Mouse (Mus musculus): ENCODE data around the gene Qk. TPM values are rescaled to one million over a fixed set of nuclear protein-coding genes. Genes with fewer than 3 reads are reported as not detected.

Gene Qk
- polyA plus RNA-seq (2015; fragmentation: Nextera tagmentation; extraction: Ambion mirVana) = 54.1 and 56.1 TPM in 2 replicates

GRCm38 (mm10) chr17:10319685-10320455, at the start of gene Qk:
TSS of gene Qk (minus strand) at chr17:10319854.
- ATAC-seq = peak; percentile 90
- H3K9me3 ChIP-seq (replicated peaks) = no peaks in the 10 kb centered on the region
- H3K9ac ChIP-seq = peak within 1 kb of the TSS; percentile 99
- H3K4me3 ChIP-seq = peak within 1 kb of the TSS; percentile 91
- H3K4me2 ChIP-seq = peak within 1 kb of the TSS; percentile 65
- WGBS = under 1% methylated on average over 78 of the region's 86 CpGs
- peak within 1 kb of the TSS; percentile 99 for H3K27ac ChIP-seq
- H3K27me3 ChIP-seq = no peaks in the 10 kb centered on the region
- H3K36me3 ChIP-seq (ENCODE audit: poor library complexity, severe bottlenecking) = peaks cover under 1% of the 10 kb centered on the region; the same call in 1 of the 2 replicates
- peaks cover 29% of the 10 kb centered on the region for H3K4me1 ChIP-seq

DNA sequence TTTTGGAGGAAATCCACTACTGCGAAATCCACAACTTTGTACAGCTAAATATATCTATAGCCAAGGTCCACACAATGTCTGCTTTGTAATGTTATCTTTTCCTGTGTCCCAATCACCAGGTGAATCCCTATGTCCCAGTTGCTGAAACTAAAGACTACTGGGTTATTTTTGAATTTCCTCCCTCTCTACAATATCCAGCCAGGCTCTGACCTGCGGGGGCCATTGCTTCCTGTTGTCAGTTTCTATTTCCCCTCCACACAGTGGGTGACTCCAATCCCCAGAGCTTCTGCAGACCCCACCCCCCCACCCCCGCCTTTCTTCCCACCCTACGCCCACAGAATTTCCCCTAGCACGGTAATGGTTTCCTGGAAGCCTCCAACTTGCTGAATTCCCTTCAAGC, 47.4 kb upstream of the Qk start:
- Histone ChIP-seq H3K27ac (no peak overlapping the region), H3K9ac (no peak overlapping the region), H3K4me2 (no peak overlapping the region), H3K27me3 (no peaks in the 10 kb centered on the region), H3K9me3 (replicated peaks) (no peaks in the 10 kb centered on the region), H3K36me3 (ENCODE audit: poor library complexity, severe bottlenecking) (no peaks in the 10 kb centered on the region), H3K4me1 (no peaks in the 10 kb centered on the region), H3K4me3 (no peak overlapping the region)
- 93% methylated on average over 5 of the region's 5 CpGs for WGBS
- no peak for ATAC-seq

DNA sequence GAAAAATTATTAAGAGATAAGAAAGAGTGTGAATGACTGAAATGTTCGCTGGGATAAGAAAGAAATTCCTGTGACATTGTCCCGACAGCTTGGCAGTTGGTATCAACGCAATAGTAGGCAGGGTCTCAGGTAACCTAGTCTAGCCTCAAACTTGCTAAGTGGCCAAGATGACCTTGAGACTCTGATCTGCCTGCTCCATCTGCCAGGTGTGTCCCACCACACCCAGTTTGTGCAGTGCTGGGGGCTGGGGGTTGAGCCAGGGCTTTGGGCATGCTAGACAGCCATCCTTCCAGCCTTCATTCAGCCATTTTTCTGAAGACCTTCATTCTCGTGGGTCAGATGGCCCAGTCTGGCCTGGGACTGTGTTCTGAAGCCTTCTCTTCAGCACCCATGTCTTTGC, 46.9 kb upstream of the Qk start:
- Histone ChIP-seq H3K9me3 (replicated peaks) (no peaks in the 10 kb centered on the region), H3K4me1 (no peaks in the 10 kb centered on the region), H3K4me2 (no peak overlapping the region), H3K9ac (no peak overlapping the region), H3K4me3 (no peak overlapping the region), H3K36me3 (ENCODE audit: poor library complexity, severe bottlenecking) (no peaks in the 10 kb centered on the region), H3K27me3 (no peaks in the 10 kb centered on the region), H3K27ac (no peak overlapping the region)
- 95% methylated on average over 4 of the region's 4 CpGs for WGBS
- no peak for ATAC-seq

GRCm38 (mm10) chr17:10365501-10366482, 46.1 kb upstream of the Qk start:
- H3K27me3 ChIP-seq = no peaks in the 10 kb centered on the region
- H3K9ac ChIP-seq = no peak overlapping the region
- peaks cover 5% of the 10 kb centered on the region for H3K4me1 ChIP-seq
- 66% methylated on average over 13 of the region's 13 CpGs for WGBS
- no peaks in the 10 kb centered on the region for H3K9me3 ChIP-seq (replicated peaks)
- H3K4me3 ChIP-seq = no peak overlapping the region
- H3K27ac ChIP-seq = no peak overlapping the region
- no peak for ATAC-seq
- H3K4me2 ChIP-seq = no peak overlapping the region
- H3K36me3 ChIP-seq (ENCODE audit: poor library complexity, severe bottlenecking) = no peaks in the 10 kb centered on the region

DNA sequence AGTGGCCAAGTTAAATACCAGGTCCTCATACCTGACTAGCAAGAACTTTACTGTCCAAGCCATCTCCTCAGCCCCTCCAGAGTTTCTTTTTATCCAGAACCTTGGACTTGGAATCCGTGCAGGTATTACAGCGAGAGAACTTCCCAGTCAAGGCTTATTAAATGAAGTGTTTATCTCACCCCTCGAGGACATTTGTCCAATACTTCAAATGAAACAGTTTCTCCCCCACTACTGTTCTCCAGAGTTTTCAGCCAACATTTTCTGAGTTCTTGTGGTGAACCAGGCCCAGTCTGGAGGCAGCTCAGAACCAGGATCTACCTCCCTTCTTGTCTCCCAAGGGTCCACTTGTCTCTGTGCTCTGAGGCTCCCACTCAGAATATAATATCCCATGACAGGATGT, 43.5 kb upstream of the Qk start:
- no peak for ATAC-seq
- Histone ChIP-seq H3K9me3 (replicated peaks) (no peaks in the 10 kb centered on the region), H3K4me2 (no peak overlapping the region), H3K27ac (no peak overlapping the region), H3K4me3 (no peak overlapping the region), H3K36me3 (ENCODE audit: poor library complexity, severe bottlenecking) (no peaks in the 10 kb centered on the region), H3K4me1 (peaks cover 9% of the 10 kb centered on the region), H3K27me3 (no peaks in the 10 kb centered on the region), H3K9ac (no peak overlapping the region)
- 95% methylated on average over 3 of the region's 3 CpGs for WGBS

- no peak overlapping the region for H3K4me3 ChIP-seq
- H3K9me3 ChIP-seq (replicated peaks) = no peaks in the 10 kb centered on the region
- peaks cover 17% of the 10 kb centered on the region for H3K4me1 ChIP-seq
- H3K27ac ChIP-seq = no peak overlapping the region
- no peaks in the 10 kb centered on the region for H3K36me3 ChIP-seq (ENCODE audit: poor library complexity, severe bottlenecking)
- no peaks in the 10 kb centered on the region for H3K27me3 ChIP-seq
- 88% methylated on average over 7 of the region's 7 CpGs for WGBS
- H3K4me2 ChIP-seq = no peak overlapping the region
- ATAC-seq = no peak
- H3K9ac ChIP-seq = no peak overlapping the region
Observed at GRCm38 (mm10) chr17:10361882-10362291, 42.2 kb upstream of the Qk start.

DNA sequence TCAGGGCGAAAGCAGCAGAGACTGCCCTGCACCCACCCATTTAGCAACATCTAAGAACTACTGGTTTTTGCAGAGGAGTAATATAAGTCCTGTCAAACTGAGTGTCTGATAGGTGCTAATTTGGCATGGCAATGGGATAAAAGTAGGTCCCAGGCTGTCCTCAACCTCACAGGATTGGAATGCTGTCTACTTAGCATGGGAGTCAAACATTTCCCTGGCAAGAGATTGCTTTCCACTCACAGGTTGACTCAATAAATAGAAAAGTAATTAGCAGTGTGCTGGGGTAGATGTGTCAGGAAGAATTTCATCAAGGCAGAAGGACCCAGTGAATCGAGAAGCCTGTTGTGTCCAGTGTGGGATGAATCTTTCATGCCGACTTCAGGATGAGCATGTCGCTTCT, 41.1 kb upstream of the Qk start:
- ATAC-seq = no peak; the same call in 1 of the 2 replicates
- 68% methylated on average over 4 of the region's 4 CpGs for whole genome bisulfite sequencing

GRCm38 (mm10) chr17:10359466-10359865, 39.8 kb upstream of the Qk start:
- H3K9me3 ChIP-seq (replicated peaks) = no peaks in the 10 kb centered on the region
- WGBS = 91% methylated on average over 14 of the region's 14 CpGs
- no peak overlapping the region for H3K9ac ChIP-seq

More for the DNA sequence above, 41.1 kb upstream of the Qk start:
- no peaks in the 10 kb centered on the region for H3K9me3 ChIP-seq (replicated peaks)
- no peaks in the 10 kb centered on the region for H3K27me3 ChIP-seq
- no peak overlapping the region for H3K9ac ChIP-seq
- H3K36me3 ChIP-seq (ENCODE audit: poor library complexity, severe bottlenecking) = no peaks in the 10 kb centered on the region
- no peak overlapping the region for H3K4me2 ChIP-seq
- peaks cover 17% of the 10 kb centered on the region for H3K4me1 ChIP-seq
- no peak overlapping the region for H3K4me3 ChIP-seq
- no peak overlapping the region for H3K27ac ChIP-seq

DNA sequence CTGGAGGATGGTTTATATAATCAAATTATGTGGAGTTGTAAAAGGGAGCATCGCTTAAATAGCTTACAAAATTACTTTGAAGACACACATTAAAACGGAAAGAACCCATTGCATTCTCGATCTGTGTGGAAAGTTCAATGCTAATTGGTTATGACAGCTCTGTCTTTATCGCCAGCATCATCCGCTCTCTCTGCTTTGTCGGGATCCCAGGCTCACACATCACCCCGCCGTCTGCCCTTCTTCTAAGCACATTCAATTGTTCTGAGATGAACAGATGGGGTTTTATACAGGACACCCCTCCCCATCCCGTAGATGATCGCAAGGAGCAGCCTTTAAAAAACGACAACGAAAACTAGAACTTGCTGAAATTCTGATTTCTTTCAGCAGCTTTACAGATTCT, 37.7 kb upstream of the Qk start:
- H3K27ac ChIP-seq = no peak overlapping the region
- no peaks in the 10 kb centered on the region for H3K36me3 ChIP-seq (ENCODE audit: poor library complexity, severe bottlenecking)
- peaks cover 17% of the 10 kb centered on the region for H3K4me1 ChIP-seq
- H3K9me3 ChIP-seq (replicated peaks) = 0 out of 2 replicates have a peak, but pooled peaks cover 3% of the 10 kb centered on the region
- no peak overlapping the region for H3K4me2 ChIP-seq
- no peak overlapping the region for H3K4me3 ChIP-seq
- ATAC-seq = no peak
- no peak overlapping the region for H3K9ac ChIP-seq
- H3K27me3 ChIP-seq = no peaks in the 10 kb centered on the region
- WGBS = 48% methylated on average over 12 of the region's 12 CpGs

More at GRCm38 (mm10) chr17:10359466-10359865, 39.8 kb upstream of the Qk start:
- Histone ChIP-seq H3K4me1 (peaks cover 17% of the 10 kb centered on the region), H3K4me2 (no peak overlapping the region), H3K36me3 (ENCODE audit: poor library complexity, severe bottlenecking) (no peaks in the 10 kb centered on the region), H3K27ac (no peak overlapping the region), H3K27me3 (no peaks in the 10 kb centered on the region), H3K4me3 (no peak overlapping the region)
- no peak for ATAC-seq

- WGBS = 58% methylated on average over 6 of the region's 6 CpGs
- Histone ChIP-seq H3K4me2 (no peak overlapping the region), H3K9ac (no peak overlapping the region), H3K27me3 (no peaks in the 10 kb centered on the region), H3K36me3 (ENCODE audit: poor library complexity, severe bottlenecking) (no peaks in the 10 kb centered on the region), H3K27ac (no peak overlapping the region), H3K4me1 (peaks cover 17% of the 10 kb centered on the region), H3K4me3 (no peak overlapping the region), H3K9me3 (replicated peaks) (0 out of 2 replicates have a peak, but pooled peaks cover 3% of the 10 kb centered on the region)
- no peak for ATAC-seq
Observed at GRCm38 (mm10) chr17:10356294-10356693, 36.6 kb upstream of the Qk start.

GRCm38 (mm10) chr17:10355746-10356145, 36.1 kb upstream of the Qk start:
- Histone ChIP-seq H3K4me1 (peaks cover 12% of the 10 kb centered on the region), H3K9me3 (replicated peaks) (0 out of 2 replicates have a peak, but pooled peaks cover 3% of the 10 kb centered on the region), H3K4me3 (no peak overlapping the region), H3K4me2 (no peak overlapping the region), H3K36me3 (ENCODE audit: poor library complexity, severe bottlenecking) (no peaks in the 10 kb centered on the region), H3K9ac (no peak overlapping the region), H3K27ac (no peak overlapping the region), H3K27me3 (no peaks in the 10 kb centered on the region)
- WGBS = 47% methylated on average over 8 of the region's 8 CpGs
- no peak for ATAC-seq

DNA sequence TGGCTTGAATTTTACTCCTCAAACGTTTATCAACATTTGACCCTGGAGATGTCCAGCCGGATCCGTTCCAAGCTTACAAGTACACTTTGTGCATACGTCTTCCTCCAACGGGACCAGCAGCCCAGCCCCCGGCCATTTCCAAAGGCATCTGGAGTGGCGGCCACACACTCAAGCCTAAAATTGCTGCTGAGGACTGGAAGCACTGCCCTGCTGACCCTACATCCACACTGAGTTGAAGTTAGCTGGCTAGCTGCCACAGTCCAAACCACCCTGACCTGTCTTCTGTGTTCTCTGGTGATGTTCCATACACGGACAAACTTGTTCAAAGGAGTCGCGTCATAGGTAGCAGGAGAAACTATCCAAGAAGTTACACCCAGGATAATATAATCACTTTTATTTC, 18.6 kb upstream of the Qk start:
- Histone ChIP-seq H3K4me3 (no peak overlapping the region), H3K27ac (no peak overlapping the region), H3K9ac (no peak overlapping the region), H3K4me2 (no peak overlapping the region), H3K9me3 (replicated peaks) (no peaks in the 10 kb centered on the region), H3K27me3 (no peaks in the 10 kb centered on the region), H3K4me1 (peaks cover 30% of the 10 kb centered on the region), H3K36me3 (ENCODE audit: poor library complexity, severe bottlenecking) (no peaks in the 10 kb centered on the region)
- ATAC-seq = no peak
- WGBS = 84% methylated on average over 10 of the region's 10 CpGs
